Mouse (Mus musculus) ZHBTc4 (cell line): ENCODE results near the gene Ppat.
A peak's percentile ranks its signal among the peaks of the same experiment; 100 is the strongest.
"Not testable (repeated sequence)": the region's sequence is repeated elsewhere in the genome, so short reads cannot be mapped to it uniquely, and the experiment has no call there.

Experiments
- DNase-seq: peaks from one replicate; pipeline ENCODE4 v3.0.0-alpha.2; 2011; ENCODE audit warnings: low read depth, low spot score

The Ppat gene

DNA sequence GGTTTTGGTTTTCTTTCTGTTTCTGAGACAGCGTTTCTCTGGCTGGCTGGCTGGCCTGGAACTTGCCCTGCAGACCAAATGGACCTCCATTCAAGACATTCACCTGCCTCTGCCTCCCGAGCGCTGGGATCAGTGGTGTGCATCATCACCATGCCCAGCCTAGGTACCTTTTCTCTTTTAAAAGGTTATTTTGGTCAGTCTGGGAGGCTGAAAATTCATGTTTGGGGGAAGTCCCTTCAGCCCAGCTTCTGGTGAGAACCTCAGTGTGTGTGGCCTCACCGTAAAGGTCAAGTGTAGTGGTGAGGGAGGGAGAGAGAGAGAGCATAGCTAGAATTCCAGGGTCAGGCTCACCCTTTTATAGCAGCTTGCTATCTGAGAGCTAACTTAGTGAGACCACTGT, 3.6 kb downstream of the Ppat start:
- peak; percentile 40 for DNase-seq

DNA sequence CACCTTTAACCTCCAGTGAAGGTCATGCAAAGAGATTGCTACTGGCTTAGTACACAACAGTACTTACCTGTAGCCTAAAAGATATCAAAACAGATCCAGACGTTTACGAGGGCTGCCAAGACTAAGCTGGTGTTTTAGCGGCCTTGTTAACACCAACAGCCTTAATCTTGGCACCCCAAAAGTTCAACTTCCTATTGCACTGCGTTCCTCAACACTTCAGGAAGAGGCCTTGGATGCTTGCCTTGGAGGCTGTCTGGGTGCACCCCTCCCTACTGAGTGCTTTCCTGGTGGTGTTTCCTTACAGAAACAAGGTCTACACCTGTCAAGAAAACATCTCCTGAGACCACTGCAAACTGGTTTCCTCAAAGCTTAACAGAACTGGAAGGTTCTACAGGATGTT, 4.2 kb downstream of the Ppat start:
- no peak for DNase-seq

DNA sequence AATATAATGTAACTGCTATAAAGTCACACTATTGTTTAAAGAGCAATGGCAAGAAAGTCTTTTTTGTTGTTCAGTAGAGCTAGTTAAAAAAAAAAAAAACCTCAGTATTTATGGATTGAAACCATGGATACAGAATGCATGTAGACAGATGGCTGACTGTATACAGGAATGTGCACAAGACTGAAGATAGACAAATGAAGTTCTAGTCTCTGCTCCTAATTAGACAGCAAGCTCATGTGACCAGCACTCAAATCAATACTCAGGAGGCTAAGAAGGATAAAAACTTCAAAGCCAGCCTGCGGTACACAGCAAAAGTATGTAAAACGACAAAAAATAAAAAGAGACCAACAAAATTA, 5.7 kb downstream of the Ppat start:
- no peak for DNase-seq

DNA sequence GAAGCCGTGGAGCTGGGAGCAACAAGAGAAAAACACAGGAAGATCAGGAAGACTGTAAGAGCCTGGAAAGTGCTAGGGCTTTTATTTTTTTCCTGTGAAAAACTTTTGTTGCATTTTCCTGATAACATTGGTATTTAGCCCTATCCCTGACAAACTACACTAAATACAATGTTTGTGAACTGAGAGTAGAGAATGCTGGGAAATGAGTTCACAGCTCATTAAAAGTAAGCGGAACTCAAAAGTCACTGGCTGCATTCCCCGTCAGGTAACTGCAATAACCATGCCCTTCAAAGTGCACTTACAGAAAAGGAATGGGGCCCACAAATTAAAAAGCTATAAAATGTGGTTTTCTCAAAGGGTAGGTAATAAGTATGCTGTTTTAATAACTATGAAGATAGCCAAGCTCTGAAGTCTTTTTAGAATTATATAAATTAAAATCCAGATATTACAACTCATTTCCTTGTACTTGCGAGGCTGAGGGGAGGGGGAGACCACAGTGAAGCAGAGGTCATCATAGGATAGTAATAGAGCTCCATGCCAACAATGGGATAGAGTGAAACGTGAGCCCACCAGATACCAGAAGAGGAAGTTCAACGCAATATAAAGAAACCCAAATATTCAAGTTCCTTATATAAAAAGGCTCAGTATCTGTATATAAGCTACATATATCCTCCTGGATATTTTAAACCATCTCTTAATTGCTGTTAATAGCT, 6.3 kb downstream of the Ppat start:
- no peak for DNase-seq

DNA sequence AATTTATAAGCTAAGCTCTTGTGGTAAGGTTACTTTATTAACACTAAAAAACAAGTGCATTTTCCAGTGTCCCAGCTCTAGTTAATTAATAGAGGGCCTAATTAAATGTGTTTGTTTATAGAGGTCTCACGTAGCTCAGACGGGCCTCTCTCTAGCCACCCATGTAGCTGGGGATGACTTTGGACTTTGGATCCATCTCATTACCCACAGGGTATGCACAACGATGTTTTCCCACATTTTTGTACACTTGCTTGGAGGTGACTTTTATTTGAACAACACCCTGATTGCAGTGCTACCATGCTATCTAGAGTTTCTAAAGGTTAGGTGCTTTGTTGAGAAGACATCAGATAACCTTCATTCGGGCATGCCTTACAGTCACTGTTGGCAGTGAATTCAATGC, 8.9 kb downstream of the Ppat start:
- DNase-seq: no peak

DNA sequence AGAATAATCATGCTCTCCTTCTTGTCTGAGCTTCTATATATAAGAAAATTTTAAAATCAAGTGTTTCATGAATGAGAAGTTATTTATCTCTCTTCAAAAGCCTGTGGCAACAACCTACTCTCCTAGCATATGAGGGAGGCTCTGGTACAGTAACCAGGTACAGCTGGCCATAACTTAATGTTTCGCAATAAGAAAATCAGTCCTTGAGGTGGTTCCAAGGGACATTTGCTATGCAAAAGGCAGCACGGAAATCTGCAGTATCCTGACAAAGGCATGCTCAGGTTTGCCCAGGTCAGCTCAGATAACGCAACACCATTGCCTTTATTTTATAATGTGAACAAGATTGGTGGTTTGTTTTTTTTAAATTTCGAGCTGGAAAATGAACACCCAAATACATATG, 9.4 kb downstream of the Ppat start:
- DNase-seq: no peak

DNA sequence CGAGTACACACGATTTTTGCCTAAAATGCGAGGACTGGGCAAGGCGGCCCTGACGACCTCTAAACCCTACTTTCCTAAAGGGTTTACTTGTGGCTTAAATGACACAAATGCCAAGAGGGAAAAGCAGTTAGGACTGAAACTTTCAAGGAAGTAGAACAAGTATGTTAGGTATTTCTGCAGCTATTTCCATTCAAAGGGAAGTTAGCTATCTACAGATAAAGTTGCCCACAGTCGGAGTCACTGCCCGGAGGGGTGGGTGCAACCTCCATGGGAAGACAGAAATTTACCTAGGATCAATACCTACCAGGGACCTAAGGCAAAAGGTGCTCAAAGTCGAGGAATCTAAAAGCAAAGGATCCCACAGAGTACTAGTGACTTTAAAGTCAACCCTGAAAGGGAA, 11.7 kb downstream of the Ppat start:
- DNase-seq: peak; percentile 36

DNA sequence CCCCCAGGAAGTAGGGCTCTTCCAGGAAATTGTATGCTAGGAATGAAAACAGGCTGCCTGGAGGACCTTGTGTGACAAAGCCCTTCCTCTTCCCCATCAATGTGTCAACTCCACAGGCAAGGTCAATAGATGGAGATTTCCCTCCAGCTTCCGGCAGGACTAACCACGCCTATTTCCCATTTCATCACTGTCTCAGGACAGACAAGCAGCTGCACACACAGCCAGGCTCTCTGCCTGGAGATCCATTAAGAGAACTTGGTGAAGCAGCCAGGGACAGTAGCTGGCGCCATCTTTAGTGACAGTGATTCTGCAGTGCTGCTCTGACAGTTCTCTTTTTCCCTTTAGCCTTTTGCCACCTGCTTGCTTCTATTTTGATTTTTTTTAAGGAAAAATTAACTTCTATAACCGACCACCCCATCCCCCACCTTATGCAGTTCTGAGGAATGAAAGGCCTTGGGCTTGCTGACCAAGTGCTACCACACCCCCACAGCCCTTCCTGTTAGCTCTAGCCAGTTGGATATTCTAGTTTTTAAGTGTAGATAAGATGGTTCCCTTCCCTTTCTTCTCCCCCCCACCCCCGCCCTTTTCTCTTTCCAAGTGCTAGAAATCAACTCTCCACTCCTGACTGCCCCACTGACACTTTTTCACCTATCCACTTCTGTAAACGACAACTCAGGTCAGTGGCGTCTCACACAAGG, 22.0 kb downstream of the Ppat start:
- peak; percentile 93 for DNase-seq

DNA sequence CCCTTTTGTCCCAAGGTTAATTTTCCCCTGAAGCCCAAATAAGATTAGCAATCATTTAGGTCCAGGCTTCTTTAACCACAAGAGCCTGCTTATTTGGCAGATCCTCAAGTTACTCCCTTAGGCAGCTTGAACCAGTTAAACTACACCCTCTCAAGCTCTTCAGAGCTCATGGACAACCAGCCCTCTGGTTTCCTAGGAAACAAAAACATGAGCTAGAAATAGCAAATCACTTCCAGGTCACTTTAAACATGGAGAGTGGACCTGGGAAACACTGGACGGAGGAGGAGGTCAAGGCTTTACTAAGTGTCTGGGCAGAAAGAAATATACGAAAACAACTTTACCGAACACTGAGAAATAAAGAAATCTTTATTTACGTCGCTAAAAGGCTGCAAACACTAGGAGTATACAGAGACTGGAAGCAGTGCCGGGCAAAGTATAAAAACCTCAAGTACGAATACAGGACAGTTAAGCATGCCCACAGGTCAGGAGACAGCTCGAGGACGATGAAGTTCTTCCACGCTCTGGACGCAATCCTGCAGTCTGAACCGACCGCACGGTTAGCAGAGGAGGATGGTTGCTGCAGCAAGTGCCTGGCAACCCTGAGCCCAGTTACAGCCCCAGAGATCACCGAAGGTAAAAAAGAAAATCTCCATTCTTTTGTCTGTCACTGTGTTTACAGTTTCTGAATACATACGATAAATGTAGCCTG, 23.1 kb downstream of the Ppat start:
- no peak for DNase-seq

DNA sequence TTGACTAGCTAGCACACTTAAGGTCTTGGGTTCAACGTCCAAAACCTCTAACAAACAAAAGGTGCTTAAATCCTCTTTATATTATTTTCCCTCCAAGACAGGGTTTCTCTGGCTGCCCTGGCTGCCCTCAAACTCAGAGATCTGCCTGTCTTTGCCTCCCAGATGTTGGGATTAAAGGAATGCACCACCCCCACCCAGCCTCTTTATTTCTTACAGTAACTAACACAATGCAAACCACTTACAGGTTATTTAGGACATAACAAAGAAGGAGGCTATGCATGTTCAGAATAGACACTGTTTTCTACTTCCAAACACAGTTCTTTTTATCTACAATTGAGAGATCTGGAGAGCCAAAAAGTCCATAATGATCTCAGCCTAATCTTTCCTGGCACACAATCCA, 27.1 kb downstream of the Ppat start:
- peak; percentile 50 for DNase-seq

DNA sequence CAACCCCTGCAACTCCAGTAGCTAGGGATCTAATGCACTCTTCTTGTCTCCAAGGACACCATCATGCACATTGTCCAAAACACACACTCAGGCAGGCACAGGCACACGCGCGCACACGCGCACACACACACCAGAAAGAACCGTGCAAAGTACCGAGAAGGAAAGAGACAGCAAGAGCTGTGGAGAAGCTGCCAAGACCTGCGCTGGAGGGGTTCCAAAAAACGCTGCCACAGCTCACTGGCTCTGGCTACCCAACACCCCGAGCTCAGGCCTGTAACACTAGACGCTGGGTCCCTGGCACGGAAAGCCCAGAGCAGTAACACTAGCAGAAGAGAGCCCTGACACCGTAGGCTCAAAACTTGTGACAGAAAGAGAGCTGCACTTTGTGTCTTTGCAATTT, 27.9 kb downstream of the Ppat start:
- DNase-seq: no peak

DNA sequence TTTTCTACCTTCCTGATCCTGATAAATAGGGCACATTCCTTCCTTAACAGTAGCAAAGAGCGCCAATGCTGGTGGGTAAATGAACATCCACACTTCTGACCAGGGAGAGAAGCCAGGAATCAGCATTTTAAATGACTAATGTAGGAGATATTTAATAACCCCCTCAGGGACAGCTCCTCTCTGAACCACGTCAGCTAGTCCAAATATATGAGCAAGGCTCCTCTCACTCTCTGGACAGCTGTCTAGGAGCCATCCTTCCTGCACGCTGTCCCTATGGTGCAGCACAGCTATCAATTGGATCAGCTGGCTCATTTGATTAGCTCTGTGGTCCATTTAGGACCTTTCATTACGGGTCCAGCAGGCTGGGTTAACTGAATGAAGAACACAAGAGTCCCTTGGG, 28.5 kb downstream of the Ppat start:
- DNase-seq: no peak

DNA sequence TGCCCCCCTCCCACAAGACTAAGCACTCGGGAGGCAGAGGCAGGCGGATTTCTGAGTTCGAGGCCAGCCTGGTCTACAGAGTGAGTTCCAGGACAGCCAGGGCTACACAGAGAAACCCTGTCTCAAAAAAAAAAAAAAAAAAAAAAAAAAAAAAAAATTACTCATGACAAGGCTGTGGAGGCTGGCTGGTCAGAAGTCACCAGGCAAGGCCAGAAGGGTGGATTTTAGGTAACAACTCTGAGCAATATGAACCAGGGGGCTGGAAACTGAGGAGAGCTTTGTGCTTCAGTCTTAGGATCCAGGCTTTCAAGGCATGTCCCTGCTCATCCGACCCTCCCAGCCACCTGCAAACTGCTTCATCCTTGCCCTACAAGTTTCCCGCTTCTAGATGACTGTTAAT, 38.9 kb downstream of the Ppat start:
- DNase-seq: not testable (repeated sequence)

DNA sequence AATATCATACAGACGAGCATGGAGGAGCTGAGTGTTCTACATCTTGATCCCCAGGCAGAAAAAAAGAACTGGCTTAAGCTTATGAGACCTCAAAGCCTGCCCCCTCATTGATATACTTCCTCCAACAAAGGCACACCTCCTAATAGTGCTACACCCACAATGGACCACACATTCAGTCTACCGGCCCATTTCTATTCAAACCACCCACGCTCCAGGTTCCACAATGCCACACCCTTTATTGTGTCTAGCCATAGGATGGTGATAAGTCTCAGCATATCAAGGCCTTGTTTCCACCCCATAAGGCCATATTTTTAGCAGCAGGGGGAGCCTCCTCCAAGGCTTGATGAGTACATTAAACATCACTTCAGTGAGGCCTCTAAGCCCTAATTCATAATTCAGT, 40.6 kb downstream of the Ppat start:
- DNase-seq: peak; percentile 51

DNA sequence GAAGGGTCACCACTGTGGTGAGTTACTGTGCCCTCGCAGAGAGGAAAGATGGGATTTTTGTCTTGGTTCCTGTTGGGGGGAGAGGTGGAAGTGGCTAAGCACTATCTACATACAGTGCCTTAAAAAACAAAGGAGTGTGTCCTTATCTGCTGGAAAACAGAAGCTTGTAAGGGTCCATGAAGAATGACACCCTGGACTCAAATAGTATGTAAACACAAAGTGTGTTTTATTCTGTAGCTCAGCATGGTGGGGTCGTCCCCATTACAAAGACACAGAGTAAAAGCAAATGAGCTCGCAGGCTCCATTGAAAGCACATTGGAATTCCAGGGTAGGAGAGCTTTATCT, 45.3 kb downstream of the Ppat start:
- no peak for DNase-seq

DNA sequence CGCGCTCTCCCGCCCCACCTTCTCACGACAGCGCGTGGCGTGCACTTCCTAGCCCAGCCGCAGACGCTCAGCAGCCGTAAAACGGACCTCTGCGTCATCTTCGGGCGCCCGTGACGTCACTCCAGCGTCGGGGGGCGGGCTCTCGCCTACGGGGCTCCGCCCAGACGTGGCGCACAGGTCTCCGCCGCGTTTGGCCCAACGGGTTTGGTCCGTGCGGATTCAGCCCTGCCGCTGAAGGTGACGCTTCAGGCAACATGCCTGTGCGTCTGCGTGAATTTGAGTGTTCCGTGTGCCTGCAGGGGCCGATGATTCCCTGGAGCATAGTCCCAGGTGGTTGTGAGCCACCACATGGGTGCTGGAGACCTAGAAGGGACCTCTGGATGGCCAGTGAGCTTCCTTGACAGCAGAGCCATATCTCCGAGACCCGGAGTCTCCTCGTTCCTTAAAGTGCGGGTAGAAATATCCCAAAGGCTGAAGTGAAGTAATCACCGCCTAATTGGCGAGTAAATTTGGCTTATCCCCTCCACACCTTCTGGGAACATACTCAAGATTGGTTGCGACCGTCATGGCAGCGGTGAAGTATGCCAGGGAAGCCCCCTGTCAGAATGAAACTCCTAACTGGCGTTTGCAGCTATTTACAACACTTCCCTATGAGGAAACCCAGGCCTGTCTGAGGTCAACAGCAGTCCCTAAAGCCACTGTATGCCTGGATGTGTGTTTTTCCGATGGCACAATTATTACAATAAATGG, 45.8 kb downstream of the Ppat start, which contains the start of gene Aasdh:
Gene Aasdh (minus strand): TSS at position 110 of the 750 bp plus-strand sequence.
- peak; percentile 98 for DNase-seq

DNA sequence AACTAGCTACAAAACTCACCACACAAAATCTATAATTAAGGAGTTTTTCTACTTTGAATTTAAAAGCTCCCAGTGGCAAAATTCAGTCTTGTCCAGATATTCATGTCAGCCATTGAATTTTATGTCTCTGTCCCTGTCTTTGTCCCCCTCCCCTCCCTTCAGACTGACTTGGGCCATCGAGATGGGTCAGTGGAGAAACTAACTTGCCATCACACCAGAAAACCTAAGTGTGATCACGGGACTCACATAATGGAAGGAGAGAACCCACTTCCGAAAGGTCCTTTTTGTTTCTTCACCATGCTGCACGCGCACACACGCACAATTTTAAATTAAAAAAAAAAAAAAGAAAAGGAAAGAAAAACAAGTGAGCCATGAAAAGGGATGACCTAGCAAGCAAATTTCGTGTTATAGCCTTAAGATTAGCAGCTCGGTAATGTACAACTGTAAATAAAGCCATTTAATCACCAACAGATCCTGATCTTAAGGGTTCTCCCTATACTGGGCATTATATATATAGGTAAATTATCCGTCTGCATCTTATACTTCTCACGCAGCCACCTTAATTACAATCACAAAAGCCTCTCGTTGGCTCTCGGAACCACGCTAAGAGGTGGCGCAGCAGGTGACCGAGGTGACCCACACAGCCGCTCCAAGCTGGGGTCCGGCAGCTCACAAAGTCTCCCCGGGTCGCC, 46.5 kb downstream of the Ppat start:
- peak; percentile 19 for DNase-seq

DNA sequence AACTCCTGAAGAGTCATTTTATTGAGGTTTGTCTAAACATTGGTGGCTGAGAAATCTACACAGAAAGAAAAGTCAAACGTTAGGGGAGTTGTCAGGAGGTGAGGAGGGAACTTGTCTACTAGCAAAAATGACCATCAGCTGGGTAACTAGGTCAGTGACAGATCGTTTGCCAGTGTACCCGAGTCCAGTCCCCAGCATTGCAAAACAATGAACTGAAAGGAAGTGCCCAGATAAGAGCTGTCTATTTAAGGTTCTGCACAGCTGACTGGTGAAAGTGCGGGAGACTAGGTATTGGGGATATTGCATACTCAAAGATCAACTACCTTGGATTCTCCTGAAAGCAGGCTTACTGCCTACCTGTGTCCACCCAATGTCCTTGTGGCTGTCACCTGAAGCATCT, 49.2 kb downstream of the Ppat start:
- no peak for DNase-seq

DNA sequence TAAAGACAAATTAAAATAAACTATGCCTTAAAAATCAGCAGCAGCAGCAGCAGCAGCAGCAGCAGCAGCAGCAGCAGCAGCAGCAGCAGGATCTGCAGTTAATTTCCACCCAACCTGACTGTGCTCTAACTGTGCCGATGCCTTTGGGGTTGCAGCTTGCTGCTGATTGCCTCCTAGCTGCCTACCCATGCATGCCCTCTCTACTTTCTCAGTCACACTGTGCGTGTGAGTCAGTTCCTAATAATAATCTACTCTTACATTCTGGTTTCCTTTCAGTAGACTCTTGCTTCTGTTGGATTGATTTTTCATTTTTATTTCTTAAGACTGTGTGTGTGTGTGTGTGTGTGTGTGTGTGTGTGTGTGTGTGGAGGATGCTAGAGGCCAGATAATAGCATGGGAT, 58.3 kb downstream of the Ppat start:
- DNase-seq: no peak

DNA sequence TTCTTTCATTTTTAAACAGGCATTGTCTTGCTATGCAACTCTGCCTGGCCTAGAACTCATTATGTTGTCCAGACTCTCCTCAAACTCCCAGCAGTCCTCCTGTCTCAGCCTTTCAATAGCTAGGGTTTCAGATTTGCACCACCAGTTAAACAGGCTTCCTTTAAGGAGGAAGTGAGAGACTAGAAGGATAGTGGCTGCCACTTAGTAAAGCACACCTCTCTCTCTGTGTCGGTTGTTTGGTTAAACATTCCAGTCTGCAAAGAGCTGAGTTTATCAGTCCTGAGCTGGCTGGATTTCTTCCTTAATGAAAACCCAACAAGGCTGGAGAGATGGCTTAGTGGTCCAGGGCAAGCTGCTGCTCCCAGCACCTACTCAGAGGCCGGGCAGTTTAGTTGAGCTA, 58.8 kb downstream of the Ppat start:
- DNase-seq: no peak

DNA sequence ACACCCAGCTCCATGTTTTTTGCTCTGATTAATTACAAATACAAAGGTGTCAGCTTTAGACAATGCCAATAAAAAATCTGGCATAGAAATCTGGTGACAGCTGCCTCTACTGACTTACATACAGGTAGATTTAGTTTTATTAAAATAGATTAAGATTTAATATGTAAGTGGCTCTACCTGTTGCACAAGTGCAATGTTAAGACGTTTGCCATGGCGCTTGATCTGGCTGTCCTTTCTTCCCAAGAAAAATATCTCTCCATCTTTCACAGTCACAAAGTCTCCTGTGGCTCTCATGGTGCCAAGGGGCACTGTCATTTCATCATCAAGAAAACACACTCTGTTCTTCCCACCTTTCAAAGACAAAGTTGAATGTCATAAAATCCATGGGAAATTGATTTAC, 64.4 kb downstream of the Ppat start:
- DNase-seq: no peak

DNA sequence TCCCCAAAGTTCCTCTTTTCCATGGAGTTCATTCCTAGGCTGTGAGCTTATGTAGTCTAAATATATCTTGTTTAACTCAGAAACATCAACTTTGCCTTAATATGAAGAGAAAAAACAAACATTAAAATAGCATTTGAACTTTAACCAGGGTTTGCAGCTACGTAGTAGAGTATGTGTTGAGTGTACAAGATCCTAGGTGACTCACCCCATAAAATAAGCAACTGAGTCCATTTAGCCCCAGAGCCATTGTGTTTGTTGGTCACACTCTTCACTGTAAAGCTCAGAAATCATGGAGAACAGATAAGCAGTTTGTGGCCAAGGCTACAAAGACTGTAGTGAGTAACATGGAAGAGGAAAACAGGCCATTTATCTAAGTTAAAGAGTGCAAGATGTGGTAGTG, 67.3 kb downstream of the Ppat start:
- no peak for DNase-seq
